Mouse (Mus musculus): ENCODE data around the gene Fgfr1op.
"Not testable (repeated sequence)": the region's sequence is repeated elsewhere in the genome, so short reads cannot be mapped to it uniquely, and the experiment has no call there.

GRCm38 (mm10) chr17:8155982-8156381, 9.3 kb upstream of the Fgfr1op start:
- TF ChIP-seq POLR2A, CTCF (IDR thresholded peaks at IDR 0.05; ENCODE audit: insufficient read depth, low read depth, low read length): not testable (repeated sequence)
